15 mouse cellular contexts compared by ENCODE assay signal in genomic region chr10:79966886-79967400, GRCm38 (mm10). TPM values are rescaled to one million over a fixed set of nuclear protein-coding genes. Genes with fewer than 3 reads are reported as not detected.
DNase-seq lines count a peak whose midpoint lies in the region; ATAC-seq and TF ChIP-seq lines count a peak whose summit lies in the region.
"Had no signal": no experiment of that assay in that cellular context is flagged by ENCODE, and none has a peak within 500 bp of the region (broad histone marks: within the 10 kb centered on the region; RNA-seq: fewer than 3 reads in every experiment).

No protein-coding gene starts in this region.

- no peak overlapping the region for H3K4me2 ChIP-seq in forebrain, postnatal 0 days (ENCODE audit: low read depth)
- no peak overlapping the region for H3K4me2 ChIP-seq in kidney, embryonic 15.5 days
- H3K4me2 ChIP-seq in forebrain, embryonic 13.5 days: no peak overlapping the region
- H3K4me2 ChIP-seq: lung, embryonic 14.5 days had no signal

- DNase-seq in forebrain, embryonic 10.5 days (ENCODE audit: extremely low spot score, low spot score): no peak
- DNase-seq in forebrain, postnatal 0 days: no peak
- peak; percentile 95 for DNase-seq in kidney, adult 2 months
- peak; percentile 70 to 71 for DNase-seq in heart, adult 9 months (ENCODE audit: low spot score in 2 of 2)
- DNase-seq in skeletal muscle tissue, adult 2 months (ENCODE audit: low read depth, low spot score): peak; percentile 55
- DNase-seq in lung, postnatal 36 days: no peak
- DNase-seq: B cell, adult 2 months; layer of hippocampus, postnatal 36 days; lung, embryonic 14.5 days; thymus, postnatal 4 days had no signal

- H3K9me3 ChIP-seq in forebrain, embryonic 10.5 days: no peaks in the 10 kb centered on the region
- no peaks in the 10 kb centered on the region for H3K9me3 ChIP-seq in forebrain, postnatal 0 days (ENCODE audit: low read length)
- no peaks in the 10 kb centered on the region for H3K9me3 ChIP-seq in kidney, embryonic 15.5 days (replicated peaks)
- H3K9me3 ChIP-seq in forebrain, embryonic 13.5 days (replicated peaks): no peaks in the 10 kb centered on the region
- H3K9me3 ChIP-seq: G1E had no signal

- no peak for TF ChIP-seq POLR2A in kidney, adult 2 months (IDR thresholded peaks at IDR 0.05; ENCODE audit: low read depth, low read length)

- H3K27me3 ChIP-seq in forebrain, embryonic 10.5 days (ENCODE audit: poor library complexity, severe bottlenecking): peaks cover 45% of the 10 kb centered on the region
- H3K27me3 ChIP-seq in forebrain, postnatal 0 days (ENCODE audit: insufficient read depth, low read length): peaks cover 9% of the 10 kb centered on the region
- no peaks in the 10 kb centered on the region for H3K27me3 ChIP-seq in kidney, adult 2 months (replicated peaks; ENCODE audit: control insufficient read depth, insufficient read depth, low read length)
- peaks cover 21% of the 10 kb centered on the region for H3K27me3 ChIP-seq in kidney, embryonic 15.5 days
- H3K27me3 ChIP-seq in forebrain, embryonic 13.5 days: peaks cover 30% of the 10 kb centered on the region

- H3K36me3 ChIP-seq in forebrain, embryonic 10.5 days (replicated peaks): peaks cover 71% of the 10 kb centered on the region
- H3K36me3 ChIP-seq in forebrain, postnatal 0 days (ENCODE audit: insufficient read depth): peaks cover 59% of the 10 kb centered on the region
- H3K36me3 ChIP-seq in kidney, adult 2 months (ENCODE audit: control insufficient read depth, insufficient read depth, low read length): no peaks in the 10 kb centered on the region
- H3K36me3 ChIP-seq in kidney, embryonic 15.5 days: peaks cover 69% of the 10 kb centered on the region
- H3K36me3 ChIP-seq in forebrain, embryonic 13.5 days (ENCODE audit: poor library complexity, severe bottlenecking): peaks cover 69% of the 10 kb centered on the region

- H3K4me1 ChIP-seq in forebrain, embryonic 10.5 days: peaks cover 15% of the 10 kb centered on the region
- H3K4me1 ChIP-seq in forebrain, postnatal 0 days (ENCODE audit: insufficient read depth): no peaks in the 10 kb centered on the region
- peaks cover 22% of the 10 kb centered on the region for H3K4me1 ChIP-seq in kidney, adult 2 months (ENCODE audit: control insufficient read depth, insufficient read depth, low read length)
- H3K4me1 ChIP-seq in kidney, embryonic 15.5 days: peaks cover 15% of the 10 kb centered on the region
- H3K4me1 ChIP-seq in forebrain, embryonic 13.5 days: peaks cover 7% of the 10 kb centered on the region

- H3K4me3 ChIP-seq in forebrain, embryonic 10.5 days: 0 out of 2 replicates have a peak overlapping the region, but pooled peaks have one; percentile 6
- H3K4me3 ChIP-seq in forebrain, postnatal 0 days (ENCODE audit: low read depth, low read length): no peak overlapping the region
- H3K4me3 ChIP-seq in kidney, adult 2 months (ENCODE audit: insufficient read depth, low read depth, low read length): peak overlapping the region; percentile 16; the same call in 1 of the 2 replicates
- no peak overlapping the region for H3K4me3 ChIP-seq in kidney, embryonic 15.5 days (replicated peaks)
- H3K4me3 ChIP-seq in forebrain, embryonic 13.5 days: no peak overlapping the region
- H3K4me3 ChIP-seq: myocyte had no signal

- no peak overlapping the region for H3K9ac ChIP-seq in forebrain, postnatal 0 days
- H3K9ac ChIP-seq in kidney, embryonic 15.5 days: no peak overlapping the region
- no peak overlapping the region for H3K9ac ChIP-seq in forebrain, embryonic 13.5 days
- H3K9ac ChIP-seq: lung, embryonic 14.5 days had no signal

- no peak overlapping the region for H3K27ac ChIP-seq in forebrain, embryonic 10.5 days
- no peak overlapping the region for H3K27ac ChIP-seq in forebrain, postnatal 0 days (ENCODE audit: low read depth, low read length)
- peak overlapping the region; percentile 82 for H3K27ac ChIP-seq in kidney, adult 2 months (ENCODE audit: insufficient read depth, low read depth, low read length)
- H3K27ac ChIP-seq in kidney, embryonic 15.5 days: no peak overlapping the region
- no peak overlapping the region for H3K27ac ChIP-seq in forebrain, embryonic 13.5 days
- H3K27ac ChIP-seq: stomach, postnatal 0 days had no signal

- ATAC-seq in forebrain, postnatal 0 days: no peak
- no peak for ATAC-seq in kidney, embryonic 15.5 days (replicated peaks; ENCODE audit: low FRiP score)
- no peak for ATAC-seq in forebrain, embryonic 13.5 days

- WGBS in forebrain, embryonic 10.5 days: 91% methylated on average over 5 of the region's 5 CpGs
- 90% methylated on average over 5 of the region's 5 CpGs for WGBS in forebrain, postnatal 0 days
- WGBS in kidney, adult 2 months: 65% methylated on average over 5 of the region's 5 CpGs
- 91% methylated on average over 5 of the region's 5 CpGs for WGBS in kidney, embryonic 15.5 days
- 91% methylated on average over 5 of the region's 5 CpGs for WGBS in forebrain, embryonic 13.5 days

- TF ChIP-seq CTCF in forebrain, postnatal 0 days (IDR thresholded peaks at IDR 0.05; ENCODE audit: low read depth): no peak
- no peak for TF ChIP-seq CTCF in kidney, adult 2 months (conservative IDR thresholded peaks at IDR 0.05; ENCODE audit: insufficient read depth, insufficient read length, low read depth, low read length)

RNA-seq across cellular contexts. Expression of gene Grin3b, which starts 3.6 kb away (rescaled TPM):
- polyA plus RNA-seq in forebrain, embryonic 10.5 days (2016; fragmentation: Nextera tagmentation; extraction: Ambion mirVana): 0.20 and 0.31 TPM in 2 replicates
- total RNA-seq in forebrain, postnatal 0 days (2014; rRNA removed): 0.14 and 0.15 TPM in 2 replicates
- 0.09 and 0.18 TPM in 2 replicates for polyA plus RNA-seq in forebrain, postnatal 0 days (2015; fragmentation: Nextera tagmentation; extraction: Ambion mirVana)
- 1.6 and 2.0 TPM in 2 replicates for polyA plus RNA-seq in kidney, adult 2 months (2012; rRNA removed)
- polyA plus RNA-seq in kidney, embryonic 15.5 days (2015; fragmentation: Nextera tagmentation; extraction: Ambion mirVana): 0.31 and 0.39 TPM in 2 replicates
- polyA plus RNA-seq in forebrain, embryonic 13.5 days (2015; fragmentation: Nextera tagmentation; extraction: Ambion mirVana): 0.38 and 0.57 TPM in 2 replicates

RNA-seq across cellular contexts. Expression of gene Wdr18, which starts 7.0 kb away (rescaled TPM):
- polyA plus RNA-seq in forebrain, embryonic 10.5 days (2016; fragmentation: Nextera tagmentation; extraction: Ambion mirVana): 165 and 167 TPM in 2 replicates
- total RNA-seq in forebrain, postnatal 0 days (2014; rRNA removed): 58.2 and 84.6 TPM in 2 replicates
- polyA plus RNA-seq in forebrain, postnatal 0 days (2015; fragmentation: Nextera tagmentation; extraction: Ambion mirVana): 91.9 and 107 TPM in 2 replicates
- 60.4 and 67.5 TPM in 2 replicates for polyA plus RNA-seq in kidney, adult 2 months (2012; rRNA removed)
- polyA plus RNA-seq in kidney, embryonic 15.5 days (2015; fragmentation: Nextera tagmentation; extraction: Ambion mirVana): 115 TPM in 2 replicates
- 80.2 and 94.8 TPM in 2 replicates for polyA plus RNA-seq in forebrain, embryonic 13.5 days (2015; fragmentation: Nextera tagmentation; extraction: Ambion mirVana)

RNA-seq across cellular contexts. Expression of gene Tmem259, which starts 17.2 kb away (rescaled TPM):
- polyA plus RNA-seq in forebrain, embryonic 10.5 days (2016; fragmentation: Nextera tagmentation; extraction: Ambion mirVana): 8.4 and 9.6 TPM in 2 replicates
- total RNA-seq in forebrain, postnatal 0 days (2014; rRNA removed): 109 and 129 TPM in 2 replicates
- polyA plus RNA-seq in forebrain, postnatal 0 days (2015; fragmentation: Nextera tagmentation; extraction: Ambion mirVana): 25.6 and 26.5 TPM in 2 replicates
- 262 and 316 TPM in 2 replicates for polyA plus RNA-seq in kidney, adult 2 months (2012; rRNA removed)
- 15.7 and 17.5 TPM in 2 replicates for polyA plus RNA-seq in kidney, embryonic 15.5 days (2015; fragmentation: Nextera tagmentation; extraction: Ambion mirVana)
- 11.2 and 12.0 TPM in 2 replicates for polyA plus RNA-seq in forebrain, embryonic 13.5 days (2015; fragmentation: Nextera tagmentation; extraction: Ambion mirVana)

RNA-seq across cellular contexts. Expression of gene Cnn2, which starts 21.4 kb away (rescaled TPM):
- 222 and 226 TPM in 2 replicates for polyA plus RNA-seq in forebrain, embryonic 10.5 days (2016; fragmentation: Nextera tagmentation; extraction: Ambion mirVana)
- 19.5 and 28.2 TPM in 2 replicates for total RNA-seq in forebrain, postnatal 0 days (2014; rRNA removed)
- 15.7 and 17.0 TPM in 2 replicates for polyA plus RNA-seq in forebrain, postnatal 0 days (2015; fragmentation: Nextera tagmentation; extraction: Ambion mirVana)
- polyA plus RNA-seq in kidney, adult 2 months (2012; rRNA removed): 52.3 and 55.5 TPM in 2 replicates
- 253 and 292 TPM in 2 replicates for polyA plus RNA-seq in kidney, embryonic 15.5 days (2015; fragmentation: Nextera tagmentation; extraction: Ambion mirVana)
- 30.0 and 32.2 TPM in 2 replicates for polyA plus RNA-seq in forebrain, embryonic 13.5 days (2015; fragmentation: Nextera tagmentation; extraction: Ambion mirVana)

RNA-seq across cellular contexts. Expression of gene Abca7, which starts 29.4 kb away (rescaled TPM):
- polyA plus RNA-seq in forebrain, embryonic 10.5 days (2016; fragmentation: Nextera tagmentation; extraction: Ambion mirVana): 2.9 and 3.1 TPM in 2 replicates
- 6.1 and 6.2 TPM in 2 replicates for total RNA-seq in forebrain, postnatal 0 days (2014; rRNA removed)
- polyA plus RNA-seq in forebrain, postnatal 0 days (2015; fragmentation: Nextera tagmentation; extraction: Ambion mirVana): 1.1 TPM in 2 replicates
- polyA plus RNA-seq in kidney, adult 2 months (2012; rRNA removed): 10.6 and 11.8 TPM in 2 replicates
- polyA plus RNA-seq in kidney, embryonic 15.5 days (2015; fragmentation: Nextera tagmentation; extraction: Ambion mirVana): 3.9 and 4.5 TPM in 2 replicates
- 3.1 and 3.9 TPM in 2 replicates for polyA plus RNA-seq in forebrain, embryonic 13.5 days (2015; fragmentation: Nextera tagmentation; extraction: Ambion mirVana)

Comparison
In these comparisons a context has a peak if more than half of its experiments do, and no peak if none do; other contexts are left out.
1. H3K4me3 ChIP-seq: peak in forebrain, embryonic 10.5 days (single experiment) and kidney, adult 2 months (single experiment); none in forebrain, postnatal 0 days (single experiment), kidney, embryonic 15.5 days (single experiment) and forebrain, embryonic 13.5 days (single experiment).
2. DNase-seq: peak in kidney, adult 2 months (single experiment), heart, adult 9 months (2 of 2) and skeletal muscle tissue, adult 2 months (single experiment); none in forebrain, embryonic 10.5 days (single experiment), forebrain, postnatal 0 days (single experiment) and lung, postnatal 36 days (single experiment).